Mouse (Mus musculus) stomach, embryonic 14.5 days (tissue): ENCODE data around the gene Lrp2bp. TPM values are rescaled to one million over a fixed set of nuclear protein-coding genes. Genes with fewer than 3 reads are reported as not detected.
A peak's percentile ranks its signal among the peaks of the same experiment; 100 is the strongest.

ENCODE experiments used
- ATAC-seq: fragments of 200-750 bp; cut with Nextera tagmentation; 2 replicates; pipeline ENCODE4 v1.8.0; 2017; ENCODE audit warnings: low read depth, moderate TSS enrichment; ENCODE audit not compliant: insufficient number of reproducible peaks, insufficient read depth, low FRiP score
- H3K27ac ChIP-seq: fragments of 300-500 bp; sonication (generic); 2 replicates; pipeline ENCODE4 v1.5.1; 2014; ENCODE audit warnings: mild to moderate bottlenecking, low read length, moderate library complexity, mixed read lengths
- H3K27me3 ChIP-seq: fragments of 300-500 bp; sonication (generic); 2 replicates; pipeline ENCODE4 v1.6.1; 2014; ENCODE audit warnings: low read length, control low read depth, mixed read lengths; ENCODE audit not compliant: control insufficient read depth, insufficient read depth
- H3K36me3 ChIP-seq: fragments of 300-500 bp; sonication (generic); 2 replicates; pipeline ENCODE4 v1.6.1; 2014; ENCODE audit warnings: mild to moderate bottlenecking, control low read depth, low read length, moderate library complexity, mixed read lengths; ENCODE audit not compliant: control insufficient read depth, insufficient read depth
- H3K4me1 ChIP-seq: fragments of 300-500 bp; sonication (generic); 2 replicates; pipeline ENCODE4 v1.6.1; 2014; ENCODE audit warnings: low read length, control low read depth, mixed read lengths; ENCODE audit not compliant: control insufficient read depth, insufficient read depth
- H3K4me2 ChIP-seq: fragments of 300-500 bp; sonication (generic); replicated peaks from 2 replicates; pipeline ENCODE4 v1.6.1; 2014; ENCODE audit warnings: low read depth, low read length, control low read depth
- H3K4me3 ChIP-seq: fragments of 300-500 bp; sonication (generic); 2 replicates; pipeline ENCODE4 v1.5.1; 2014; ENCODE audit warnings: low read depth, low read length, control low read depth
- H3K9ac ChIP-seq: fragments of 300-500 bp; sonication (generic); replicated peaks from 2 replicates; pipeline ENCODE4 v1.6.1; 2014; ENCODE audit warnings: low read depth, mild to moderate bottlenecking, control low read depth, low read length, moderate library complexity, mixed read lengths
- H3K9me3 ChIP-seq: fragments of 300-500 bp; sonication (generic); 2 replicates; pipeline ENCODE4 v1.6.1; 2016; ENCODE audit warnings: low read depth, low read length, control low read depth; ENCODE audit not compliant: control insufficient read depth
- WGBS: fragments of 180-500 bp; shearing (Covaris S2); extraction: QIAGEN DNeasy Blood & Tissue Kit; methylation state at CpG from one replicate; pipeline ENCODE4 v1.1.7; 2014; 5-methylcytosine and 5-hydroxymethylcytosine counted together
- polyA plus RNA-seq: library from polyadenylated mRNA; unstranded; fragments of >200 nt; fragmentation: Nextera tagmentation; extraction: Ambion mirVana; gene quantifications from 2 replicates; pipeline ENCODE4 v1.2.1, GENCODE M21; 2014

Gene Lrp2bp
- polyA plus RNA-seq, 1 experiment from 2014 or later, result 0.67 TPM

DNA sequence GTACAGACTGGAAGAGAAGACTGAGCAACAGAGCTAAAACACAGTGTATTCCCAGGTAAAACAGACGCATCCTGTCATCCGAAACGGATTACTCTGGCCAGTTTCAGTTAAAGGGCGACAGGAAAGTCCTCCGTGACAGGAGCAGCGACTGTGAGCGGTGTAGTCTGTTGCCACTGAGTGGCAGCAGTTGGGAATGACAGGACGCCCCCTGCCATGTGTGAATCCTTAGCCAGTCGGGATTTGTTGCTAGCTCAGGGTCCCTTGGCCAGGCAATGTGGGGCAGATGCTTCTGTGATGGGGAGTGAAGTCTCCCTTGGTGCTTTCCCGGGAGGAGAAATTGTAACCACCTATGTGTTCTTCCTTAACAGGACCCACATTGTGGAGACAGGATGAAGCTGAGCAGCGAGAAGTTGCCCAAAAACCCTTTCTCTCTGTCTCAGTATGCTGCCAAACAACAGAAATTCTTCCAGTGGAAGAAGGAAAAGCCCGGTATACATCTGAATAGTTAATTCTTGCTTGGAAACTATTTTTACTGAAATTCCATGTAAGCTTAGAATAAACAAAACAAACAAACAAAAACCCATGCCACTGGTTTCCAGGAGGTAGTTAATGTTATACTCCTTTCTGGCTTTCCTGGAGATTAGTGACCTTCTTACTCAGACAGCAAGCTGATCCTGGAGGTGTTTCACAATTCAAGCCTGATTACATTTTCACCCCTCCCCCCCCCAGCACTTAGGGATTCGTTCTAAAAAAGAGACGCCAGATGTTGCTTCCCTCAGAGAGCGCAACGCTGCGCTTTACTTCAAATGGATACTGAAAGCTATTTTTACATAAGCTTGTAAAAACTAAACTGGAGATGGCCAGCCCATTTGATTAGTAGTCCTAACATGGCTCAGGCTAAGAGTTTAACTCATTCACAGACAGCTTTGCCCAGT lies 11.9 kb downstream of the Lrp2bp start:
- H3K9ac ChIP-seq, result 0 out of 2 replicates have a peak overlapping the region, but pooled peaks have one; percentile 14
- H3K27me3 ChIP-seq, result no peaks in the 10 kb centered on the region
- H3K36me3 ChIP-seq, result no peaks in the 10 kb centered on the region
- no peak overlapping the region for H3K4me3 ChIP-seq
- WGBS, result 13% methylated on average over 17 of the region's 17 CpGs
- H3K27ac ChIP-seq, result no peak overlapping the region
- H3K4me2 ChIP-seq, result peak overlapping the region; percentile 30
- H3K9me3 ChIP-seq, result no peaks in the 10 kb centered on the region
- ATAC-seq, result no peak
- 0 out of 2 replicates have a peak, but pooled peaks cover 7% of the 10 kb centered on the region for H3K4me1 ChIP-seq

GRCm38 (mm10) chr8:46022203-46022602 lies 23.1 kb downstream of the Lrp2bp start:
- WGBS, result 87% methylated on average over 9 of the region's 9 CpGs
- no peaks in the 10 kb centered on the region for H3K4me1 ChIP-seq
- H3K27ac ChIP-seq, result no peak overlapping the region
- H3K9ac ChIP-seq, result no peak overlapping the region
- H3K9me3 ChIP-seq, result no peaks in the 10 kb centered on the region
- ATAC-seq, result no peak
- H3K4me2 ChIP-seq, result no peak overlapping the region
- no peaks in the 10 kb centered on the region for H3K27me3 ChIP-seq
- no peaks in the 10 kb centered on the region for H3K36me3 ChIP-seq
- no peak overlapping the region for H3K4me3 ChIP-seq

DNA sequence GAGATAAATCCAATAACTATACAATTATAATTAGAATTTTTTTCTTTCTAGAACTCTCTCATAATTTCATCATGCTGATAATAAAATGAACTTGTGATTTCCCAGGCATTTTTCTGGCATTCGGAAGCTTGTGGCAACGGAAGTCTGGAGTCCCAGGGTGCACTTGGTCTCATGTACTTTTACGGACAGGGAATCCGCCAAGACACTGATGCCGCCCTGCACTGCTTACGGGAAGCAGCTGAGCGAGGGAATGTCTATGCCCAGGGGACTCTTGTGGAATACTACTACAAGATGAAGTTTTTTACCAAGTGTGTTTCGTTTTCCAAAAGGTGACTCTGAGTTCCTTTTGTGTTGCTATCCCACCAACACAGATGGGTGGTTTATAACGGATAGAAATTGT lies 23.7 kb downstream of the Lrp2bp start:
- Histone ChIP-seq H3K27me3 (no peaks in the 10 kb centered on the region), H3K9me3 (no peaks in the 10 kb centered on the region), H3K36me3 (no peaks in the 10 kb centered on the region), H3K4me1 (no peaks in the 10 kb centered on the region), H3K4me3 (no peak overlapping the region), H3K4me2 (no peak overlapping the region), H3K27ac (no peak overlapping the region), H3K9ac (no peak overlapping the region)
- 89% methylated on average over 9 of the region's 9 CpGs for WGBS
- ATAC-seq, result no peak

GRCm38 (mm10) chr8:46024392-46024791 lies 25.3 kb downstream of the Lrp2bp start:
- 51% methylated on average over 4 of the region's 4 CpGs for WGBS
- H3K36me3 ChIP-seq, result no peaks in the 10 kb centered on the region
- no peak overlapping the region for H3K4me3 ChIP-seq
- no peak for ATAC-seq
- no peaks in the 10 kb centered on the region for H3K9me3 ChIP-seq
- H3K27ac ChIP-seq, result 0 out of 2 replicates have a peak overlapping the region, but pooled peaks have one; percentile 27
- no peaks in the 10 kb centered on the region for H3K4me1 ChIP-seq
- H3K27me3 ChIP-seq, result no peaks in the 10 kb centered on the region
- H3K4me2 ChIP-seq, result no peak overlapping the region
- no peak overlapping the region for H3K9ac ChIP-seq

- Histone ChIP-seq H3K27ac (no peak overlapping the region), H3K4me1 (0 out of 2 replicates have a peak, but pooled peaks cover 3% of the 10 kb centered on the region), H3K27me3 (no peaks in the 10 kb centered on the region), H3K9me3 (no peaks in the 10 kb centered on the region), H3K4me3 (no peak overlapping the region), H3K9ac (no peak overlapping the region), H3K36me3 (no peaks in the 10 kb centered on the region), H3K4me2 (no peak overlapping the region)
- 65% methylated on average over 11 of the region's 11 CpGs for WGBS
- no peak for ATAC-seq
These were observed 37.1 kb downstream of the Lrp2bp start for GRCm38 (mm10) chr8:46036217-46036616.

GRCm38 (mm10) chr8:46039666-46040065 lies 40.6 kb downstream of the Lrp2bp start:
- WGBS, result 62% methylated on average over 1 of the region's 1 CpGs
- 0 out of 2 replicates have a peak, but pooled peaks cover 3% of the 10 kb centered on the region for H3K4me1 ChIP-seq
- H3K4me3 ChIP-seq, result no peak overlapping the region
- H3K9me3 ChIP-seq, result no peaks in the 10 kb centered on the region
- no peak for ATAC-seq
- H3K27ac ChIP-seq, result no peak overlapping the region
- no peak overlapping the region for H3K4me2 ChIP-seq
- no peaks in the 10 kb centered on the region for H3K27me3 ChIP-seq
- H3K36me3 ChIP-seq, result no peaks in the 10 kb centered on the region
- no peak overlapping the region for H3K9ac ChIP-seq

- no peak overlapping the region for H3K27ac ChIP-seq
- H3K9me3 ChIP-seq, result no peaks in the 10 kb centered on the region
- no peak overlapping the region for H3K9ac ChIP-seq
- H3K27me3 ChIP-seq, result no peaks in the 10 kb centered on the region
- no peak overlapping the region for H3K4me2 ChIP-seq
- H3K4me1 ChIP-seq, result 0 out of 2 replicates have a peak, but pooled peaks cover 3% of the 10 kb centered on the region
- 77% methylated on average over 13 of the region's 13 CpGs for WGBS
- ATAC-seq, result no peak
- no peak overlapping the region for H3K4me3 ChIP-seq
- H3K36me3 ChIP-seq, result no peaks in the 10 kb centered on the region
These were observed 41.2 kb downstream of the Lrp2bp start for GRCm38 (mm10) chr8:46040260-46040659.

GRCm38 (mm10) chr8:46072798-46073197 lies 73.7 kb downstream of the Lrp2bp start:
- Histone ChIP-seq H3K4me2 (no peak overlapping the region), H3K27ac (no peak overlapping the region), H3K27me3 (no peaks in the 10 kb centered on the region), H3K9me3 (no peaks in the 10 kb centered on the region), H3K36me3 (no peaks in the 10 kb centered on the region), H3K9ac (no peak overlapping the region), H3K4me3 (no peak overlapping the region), H3K4me1 (no peaks in the 10 kb centered on the region)
- 93% methylated on average over 5 of the region's 5 CpGs for WGBS
- no peak for ATAC-seq
